Mouse (Mus musculus) thymus, adult 18-20 months (tissue): ENCODE measurements around the gene Gm15217.

ENCODE experiments used
- DNase-seq, 2 experiments: peaks; one replicate each; pipeline ENCODE4 v3.0.0; 2022; ENCODE audit warnings: mixed read lengths in 2 of 2

The Gm15217 gene

DNA sequence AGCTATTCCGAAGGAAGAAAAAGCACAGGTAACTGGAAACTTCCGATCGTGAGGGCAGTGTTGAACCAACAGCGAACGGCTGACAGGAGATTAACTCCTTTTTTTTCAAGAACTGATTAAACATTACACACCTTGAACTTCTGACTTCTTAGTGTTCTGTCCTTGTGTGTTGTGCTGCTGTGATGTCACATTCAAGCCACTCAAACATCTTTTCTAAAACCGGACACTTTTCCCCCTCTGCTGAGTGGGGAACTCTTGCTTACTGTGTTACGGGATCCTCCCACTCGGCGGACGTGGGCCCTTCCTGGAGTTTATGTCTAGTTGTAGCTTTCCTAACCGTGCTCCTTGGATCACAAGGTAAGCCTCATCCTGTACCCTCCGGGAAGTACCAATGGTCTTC, at the start of gene Gm15217:
TSS of gene Gm15217 (plus strand) at position 130 of the 400 bp plus-strand sequence.
- DNase-seq = no peak

DNA sequence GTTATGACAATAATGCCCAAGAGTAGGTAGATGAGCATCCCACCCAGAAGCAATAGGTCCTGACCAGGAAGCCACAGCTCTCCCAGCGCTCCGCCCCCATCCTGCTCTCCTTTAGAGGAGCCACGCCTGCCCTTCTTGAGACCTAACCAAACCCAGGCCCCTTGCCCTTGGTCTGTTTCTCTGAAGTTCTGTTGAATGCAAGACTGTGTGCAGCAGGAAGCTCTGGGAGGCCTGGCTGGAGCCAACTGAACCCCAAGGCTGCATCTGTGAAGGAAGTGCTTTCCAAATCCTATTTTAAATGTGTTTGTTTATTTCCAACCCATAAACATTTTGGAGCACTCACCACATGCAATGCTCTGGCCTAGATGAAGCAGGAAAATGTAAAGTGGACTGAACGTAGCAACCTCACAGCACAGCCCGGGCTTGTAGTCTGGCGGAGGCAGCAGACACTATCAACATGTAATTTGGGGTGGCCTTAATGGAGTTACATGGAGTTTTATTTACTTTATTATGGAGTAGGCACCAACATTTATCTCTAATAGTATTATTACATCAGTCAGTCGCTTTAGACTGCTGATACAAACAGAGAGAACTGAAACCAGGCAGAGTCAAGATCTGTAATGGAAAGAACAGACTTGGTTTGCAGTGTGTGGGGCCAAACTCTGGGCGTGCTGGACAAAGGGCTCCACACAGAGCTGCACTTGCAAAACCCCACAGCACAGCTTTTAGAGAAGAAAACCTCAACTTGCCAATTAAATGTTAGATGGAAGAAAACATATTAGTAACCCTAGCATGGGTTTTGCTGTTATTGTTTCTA, 45.6 kb upstream of the Gm15217 start:
- no peak for DNase-seq

DNA sequence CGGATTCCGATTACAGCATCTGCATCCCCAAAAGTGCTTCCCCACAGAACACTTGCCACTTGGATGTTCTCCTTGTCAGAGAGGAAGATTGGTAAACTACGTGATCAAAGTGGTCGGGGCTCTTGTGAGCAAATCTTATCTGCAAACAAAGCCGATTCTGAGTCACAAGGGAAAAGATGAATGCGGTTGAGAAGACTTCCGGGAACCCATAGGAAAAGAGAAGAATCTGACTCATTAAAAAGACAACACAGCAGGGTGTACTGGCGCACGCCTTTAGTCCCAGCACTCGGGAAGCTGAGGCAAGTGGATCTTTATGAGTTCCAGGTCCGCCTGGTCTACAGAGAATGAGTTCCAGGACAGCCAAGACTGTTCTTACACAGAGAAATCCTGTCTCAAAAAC, 40.4 kb upstream of the Gm15217 start:
- DNase-seq = no peak

DNA sequence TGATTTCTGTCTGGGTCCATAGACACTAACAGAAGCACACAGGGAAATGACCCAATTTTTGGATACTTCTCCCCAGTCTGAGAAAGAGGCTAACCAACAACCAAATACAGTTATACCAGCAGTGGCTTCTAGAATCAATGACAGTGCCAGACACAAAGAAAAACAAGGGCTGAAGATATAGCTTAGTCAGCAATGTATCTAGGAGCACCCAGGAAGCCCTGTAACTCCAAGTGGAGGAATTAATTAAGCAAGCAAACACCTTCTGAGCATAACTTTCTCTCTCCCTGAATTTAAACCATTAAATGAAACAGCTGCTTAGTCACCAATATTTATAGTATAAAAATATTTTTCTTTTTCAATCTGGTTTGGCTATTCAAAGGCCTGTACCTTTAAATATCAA, 34.5 kb upstream of the Gm15217 start:
- no peak for DNase-seq

DNA sequence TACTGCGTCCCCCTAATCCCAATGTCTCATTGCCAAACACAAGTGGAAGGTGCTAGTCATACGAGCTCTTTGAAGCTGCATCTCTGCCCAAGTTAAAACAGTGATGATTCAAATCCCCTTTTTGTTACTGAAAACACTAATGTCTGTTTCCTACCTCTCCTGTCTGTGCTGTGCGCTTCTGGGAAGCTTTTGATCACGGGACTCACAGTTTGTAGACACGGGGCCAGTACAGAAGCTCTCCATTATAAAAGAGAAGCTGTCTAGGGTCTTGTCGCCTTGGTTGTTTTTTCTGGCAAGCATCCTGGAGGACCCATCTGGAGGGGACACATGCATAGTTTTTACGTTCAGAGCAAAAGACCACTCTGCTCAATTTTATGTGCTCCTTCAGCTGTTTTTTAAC, 21.9 kb upstream of the Gm15217 start:
- no peak for DNase-seq

DNA sequence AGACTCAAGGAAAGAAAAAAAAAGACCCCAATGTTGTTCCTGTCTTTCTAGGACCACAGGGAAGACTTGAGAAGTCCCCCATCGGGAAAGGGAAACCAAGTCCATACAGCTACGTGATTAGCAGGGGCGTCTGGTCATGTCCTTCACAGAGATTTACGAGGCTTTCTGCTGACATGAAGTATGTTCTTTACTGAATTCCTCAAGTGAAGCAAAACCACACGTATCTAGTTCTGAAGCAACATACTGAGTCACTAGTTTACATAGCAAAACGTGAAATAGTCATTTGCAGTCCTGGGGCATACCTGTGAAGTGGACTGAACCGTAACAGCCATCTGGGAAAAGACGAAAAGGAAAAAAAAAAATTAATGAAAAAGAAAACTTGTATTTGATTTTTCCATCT, 21.5 kb upstream of the Gm15217 start:
- DNase-seq = no peak

DNA sequence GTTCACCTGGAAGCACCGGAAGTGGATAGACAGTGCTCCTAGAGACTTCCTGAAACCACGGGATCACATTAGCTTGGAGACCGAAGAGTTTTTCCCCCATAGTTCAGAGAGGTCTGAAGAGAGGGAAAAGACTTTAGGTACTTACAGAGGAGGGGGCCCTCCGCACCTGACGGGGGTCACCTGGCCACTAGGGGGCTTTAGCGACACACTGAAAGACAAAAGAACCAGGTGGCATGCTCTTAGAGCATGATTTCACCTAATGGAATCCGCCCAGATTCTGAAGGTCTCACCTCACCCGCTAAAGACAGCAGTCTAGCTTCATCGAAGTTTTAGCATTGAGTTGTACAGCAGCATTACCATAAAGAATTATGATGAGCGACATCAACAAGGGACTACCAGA, 16.0 kb upstream of the Gm15217 start:
- no peak for DNase-seq

DNA sequence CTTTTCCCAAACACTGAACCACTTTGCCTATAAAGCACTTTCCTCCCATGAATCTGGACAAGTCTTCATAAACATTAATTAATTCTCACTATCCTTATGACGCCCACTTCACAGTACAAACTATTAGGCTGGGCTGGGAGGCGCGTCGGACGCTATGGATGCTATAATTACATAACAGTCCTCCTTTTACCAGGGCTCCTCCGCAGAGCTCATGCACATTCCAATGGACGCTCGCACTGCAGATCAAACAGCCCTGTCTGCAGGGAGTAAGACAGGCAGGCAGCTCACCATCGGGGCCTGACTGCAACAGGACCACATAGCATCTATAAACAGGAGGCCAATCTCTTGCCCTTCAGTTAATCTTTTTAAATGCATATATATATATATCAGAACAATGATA, 6.8 kb upstream of the Gm15217 start:
- no peak for DNase-seq

DNA sequence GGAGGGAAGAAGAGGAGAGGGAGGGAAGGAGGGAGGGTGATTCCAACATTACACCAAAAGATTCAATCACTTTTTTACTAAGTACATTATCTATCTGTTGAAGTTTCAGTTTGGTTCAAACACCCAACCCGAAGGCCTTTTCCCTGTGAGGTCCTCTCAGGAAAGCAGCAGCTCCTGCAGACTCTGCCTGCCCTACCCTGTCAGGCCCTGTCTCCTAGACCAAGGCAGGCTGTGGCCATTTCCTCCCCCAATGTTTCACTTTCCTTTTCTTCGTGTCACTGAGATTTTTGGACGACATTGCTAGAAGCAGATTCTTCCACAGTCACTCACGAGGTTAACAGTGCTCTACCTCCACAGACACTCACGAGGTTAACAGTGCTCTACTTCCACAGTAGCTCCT, 3.4 kb upstream of the Gm15217 start:
- DNase-seq = no peak

DNA sequence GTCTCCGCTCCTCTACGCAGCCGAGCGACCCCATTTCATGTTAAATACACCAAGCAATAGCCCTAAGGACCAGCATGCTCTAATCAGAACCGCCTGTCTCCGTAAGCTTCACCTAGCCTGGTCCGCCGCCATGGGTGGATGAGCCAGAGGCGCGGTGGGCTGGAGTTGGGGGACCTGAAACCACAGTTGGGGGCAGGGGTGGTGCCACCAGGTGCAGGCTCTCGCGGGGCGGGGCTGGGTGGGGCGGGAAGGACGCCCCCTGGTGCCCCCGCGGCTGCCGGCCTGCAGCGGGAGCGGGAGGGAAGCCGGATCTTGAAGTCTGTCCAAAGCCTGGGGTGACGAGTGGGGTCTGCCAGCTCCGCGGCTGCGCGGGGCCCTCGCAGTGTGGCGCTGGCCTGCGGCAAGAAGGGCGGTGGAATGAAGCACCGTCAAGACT, 1.1 kb downstream of the Gm15217 start:
- DNase-seq = no peak

DNA sequence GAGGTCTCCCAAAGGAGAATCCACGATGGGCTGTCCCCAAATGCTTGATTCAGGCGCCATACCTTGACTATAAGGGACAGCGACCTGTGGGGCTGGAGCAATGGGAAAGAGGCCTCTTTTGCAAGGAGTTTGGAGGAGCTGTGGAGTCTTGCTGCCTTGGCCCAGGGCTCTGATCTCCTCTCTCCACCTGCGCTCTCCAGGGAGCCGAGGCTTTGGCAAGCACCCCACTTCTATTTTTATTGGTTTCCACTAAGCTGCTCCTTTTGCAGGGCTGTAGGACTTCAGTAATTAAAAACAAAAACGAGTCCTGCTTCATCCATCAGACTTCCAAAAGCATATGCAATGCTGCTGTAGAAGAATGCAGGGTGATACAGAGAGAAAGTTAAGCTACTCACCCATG, 2.2 kb downstream of the Gm15217 start:
- DNase-seq = no peak

DNA sequence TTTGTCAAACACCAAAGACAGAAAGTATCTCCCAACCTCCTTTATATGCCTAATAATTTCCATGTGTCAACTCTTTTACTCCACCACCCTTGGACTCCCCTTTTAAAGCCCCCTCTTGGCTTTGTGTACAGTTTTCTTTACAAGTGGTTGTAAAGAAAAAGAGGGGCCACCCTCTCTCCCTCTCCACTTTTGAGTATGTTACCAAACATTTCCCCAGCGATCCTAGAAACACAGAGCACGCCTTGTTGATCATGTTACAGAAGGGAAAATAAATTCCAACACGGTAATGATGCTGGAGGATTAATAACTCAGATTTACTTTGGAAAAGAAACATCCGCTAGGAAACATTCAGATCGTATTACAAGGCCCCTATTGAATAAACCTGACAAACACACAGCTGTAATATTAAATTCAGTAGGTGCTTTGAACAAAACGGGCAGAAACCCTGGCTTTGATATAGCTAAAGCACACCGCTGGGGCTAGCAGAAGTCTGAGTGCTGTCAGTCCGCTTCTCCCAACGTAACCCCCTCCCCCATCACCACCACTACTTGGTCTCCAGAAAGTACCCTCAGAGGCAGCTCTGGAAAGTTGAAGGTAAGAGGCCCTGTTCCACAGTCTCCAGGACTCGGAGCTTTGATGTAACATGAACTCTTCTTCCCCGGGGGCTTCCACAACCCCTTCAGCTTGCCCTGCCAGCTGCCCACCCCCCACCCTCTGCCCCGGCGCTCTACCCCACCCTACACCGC, 5.9 kb downstream of the Gm15217 start:
- no peak for DNase-seq

DNA sequence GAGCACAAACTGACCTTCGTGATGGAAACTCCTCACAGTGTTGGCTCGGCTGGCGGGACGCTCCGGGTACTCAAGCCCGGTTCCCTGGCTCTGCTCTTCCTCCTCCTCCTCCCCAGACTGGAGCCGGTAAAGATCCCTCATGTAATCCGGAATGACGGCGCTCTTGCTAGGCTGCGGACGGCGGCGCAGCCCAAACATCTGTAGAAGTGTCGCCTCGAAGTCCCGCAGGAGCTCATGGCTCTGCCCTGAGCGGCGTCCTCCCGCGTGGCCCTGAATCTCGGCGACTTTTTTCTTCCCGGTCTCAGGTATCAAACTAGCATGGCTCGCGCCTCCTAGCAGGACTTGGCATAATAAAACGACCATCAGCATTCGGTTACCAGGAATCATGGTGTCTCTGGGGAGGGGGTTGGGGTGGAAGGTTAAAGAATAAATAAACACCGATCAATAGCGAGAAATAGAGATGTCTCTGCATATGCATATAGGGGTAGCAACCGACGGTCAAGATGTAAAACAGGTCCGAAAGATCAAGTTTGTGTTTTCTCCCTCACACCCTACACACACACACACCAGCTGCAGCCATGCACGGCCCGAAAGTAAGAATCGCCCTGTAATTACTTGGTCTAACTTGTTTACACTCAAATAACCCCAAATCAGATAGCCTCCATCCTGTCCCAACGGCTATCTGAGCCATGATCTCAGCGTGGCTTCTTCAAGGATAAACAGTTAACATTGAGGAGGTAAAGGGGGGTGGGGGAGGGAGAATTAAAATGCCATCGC, 6.7 kb downstream of the Gm15217 start:
- DNase-seq = no peak

DNA sequence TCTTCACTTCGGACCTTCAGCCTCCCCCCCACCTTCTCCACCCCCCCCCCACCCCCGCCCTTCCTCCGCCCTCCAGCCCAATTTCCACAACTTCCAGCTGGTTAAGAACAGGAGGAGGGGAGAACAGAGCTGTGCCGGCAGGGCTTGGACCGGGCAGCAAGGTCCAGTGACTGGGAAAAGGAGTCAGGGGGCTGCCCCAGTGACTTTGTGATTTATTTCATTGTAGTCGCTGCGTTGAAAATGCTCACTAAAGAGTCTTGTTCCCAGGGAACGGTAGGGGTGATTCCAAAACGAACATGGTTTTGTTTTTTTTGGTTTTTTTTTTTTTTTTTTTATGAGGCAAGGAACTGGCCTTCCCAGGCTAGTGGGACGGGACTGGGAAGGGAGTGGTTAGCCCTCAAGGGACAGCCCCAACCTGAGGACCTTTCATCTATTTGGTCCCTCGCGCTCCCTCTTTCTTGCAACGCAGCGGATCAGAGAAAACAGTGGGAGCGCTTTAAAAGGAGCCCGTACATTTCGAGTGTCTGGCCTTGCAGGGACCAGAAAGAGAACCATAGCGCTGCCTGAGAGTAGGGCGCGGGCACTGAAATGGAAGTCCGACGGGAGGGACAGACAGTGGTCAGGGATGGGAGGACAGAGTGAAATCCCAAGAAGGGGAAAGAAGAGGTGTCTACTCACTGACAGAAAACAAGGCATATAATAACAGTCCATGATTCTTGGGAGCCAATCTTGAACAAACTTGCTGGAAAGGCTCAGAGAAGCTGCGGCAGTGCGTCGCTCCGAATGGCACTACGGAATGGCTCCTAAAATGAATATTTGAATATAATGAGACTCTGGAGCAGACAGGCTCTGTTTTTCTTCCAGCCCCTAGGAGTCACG, 7.5 kb downstream of the Gm15217 start:
- no peak for DNase-seq

DNA sequence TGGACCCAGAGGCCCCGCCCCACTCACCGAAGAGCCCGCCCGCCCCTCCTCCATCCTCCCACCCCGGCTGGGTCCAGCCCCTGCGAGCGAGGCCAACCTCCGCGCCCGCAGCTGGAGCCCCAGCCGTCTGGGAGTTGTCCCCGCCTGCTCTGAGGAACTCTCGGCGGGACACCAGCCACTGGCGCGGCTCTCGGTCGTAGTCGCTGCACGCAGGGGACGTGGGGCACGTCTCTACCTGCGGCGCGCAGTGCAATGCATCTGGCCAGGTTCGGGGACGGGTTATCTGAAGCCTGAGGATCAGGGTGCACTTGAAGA, 8.1 kb downstream of the Gm15217 start:
- DNase-seq = no peak

DNA sequence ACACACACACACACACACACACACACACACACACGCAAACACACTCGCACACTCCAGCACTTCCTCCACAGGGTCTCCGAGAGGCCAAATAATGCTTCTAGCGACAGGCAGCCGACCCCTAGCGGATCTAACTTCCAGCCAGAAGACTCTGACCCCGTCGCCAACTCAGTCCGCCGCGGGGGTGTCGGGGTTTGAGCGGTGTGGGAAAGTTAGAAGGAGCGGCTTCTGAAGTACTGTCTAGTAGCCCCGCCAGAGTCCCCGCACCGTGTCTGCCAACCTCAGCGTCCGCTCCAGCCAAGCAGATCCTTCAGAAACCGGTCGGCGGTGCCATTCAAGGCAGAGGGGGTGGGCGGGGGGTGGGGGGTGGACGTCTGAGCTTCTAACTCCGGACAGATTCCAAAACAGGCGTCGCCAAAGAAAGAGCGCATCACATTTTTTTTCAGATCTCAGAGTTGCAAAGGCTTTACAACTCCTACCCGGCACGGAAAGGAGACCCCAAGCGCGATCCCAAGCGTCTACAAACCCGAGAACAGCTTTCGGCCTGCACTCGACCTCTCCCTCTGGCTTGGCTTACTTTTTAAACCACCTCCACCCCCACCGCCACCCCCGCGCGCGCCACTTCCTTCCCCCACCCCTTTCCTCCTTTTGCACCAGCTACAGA, 8.7 kb downstream of the Gm15217 start:
- DNase-seq = no peak

DNA sequence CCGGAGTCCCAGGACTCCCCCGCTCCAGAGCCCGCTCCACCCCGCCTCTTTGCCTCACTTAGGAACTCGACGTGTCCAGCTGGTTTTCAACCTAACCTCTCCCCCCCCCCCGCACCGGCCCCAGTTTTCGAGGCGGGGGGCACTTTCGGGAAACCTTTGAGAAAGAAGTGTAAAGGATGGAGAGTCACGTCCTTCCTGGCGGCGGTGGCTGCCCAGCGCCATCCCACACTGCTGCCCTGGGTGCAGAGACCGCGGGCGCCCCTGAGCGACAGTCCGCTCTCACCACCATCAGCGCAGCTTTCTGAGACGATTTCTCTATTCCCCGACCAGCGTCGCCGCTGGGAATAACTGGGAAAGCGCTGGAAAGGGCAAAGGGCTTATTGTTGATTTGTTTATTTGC, 9.4 kb downstream of the Gm15217 start:
- no peak for DNase-seq

DNA sequence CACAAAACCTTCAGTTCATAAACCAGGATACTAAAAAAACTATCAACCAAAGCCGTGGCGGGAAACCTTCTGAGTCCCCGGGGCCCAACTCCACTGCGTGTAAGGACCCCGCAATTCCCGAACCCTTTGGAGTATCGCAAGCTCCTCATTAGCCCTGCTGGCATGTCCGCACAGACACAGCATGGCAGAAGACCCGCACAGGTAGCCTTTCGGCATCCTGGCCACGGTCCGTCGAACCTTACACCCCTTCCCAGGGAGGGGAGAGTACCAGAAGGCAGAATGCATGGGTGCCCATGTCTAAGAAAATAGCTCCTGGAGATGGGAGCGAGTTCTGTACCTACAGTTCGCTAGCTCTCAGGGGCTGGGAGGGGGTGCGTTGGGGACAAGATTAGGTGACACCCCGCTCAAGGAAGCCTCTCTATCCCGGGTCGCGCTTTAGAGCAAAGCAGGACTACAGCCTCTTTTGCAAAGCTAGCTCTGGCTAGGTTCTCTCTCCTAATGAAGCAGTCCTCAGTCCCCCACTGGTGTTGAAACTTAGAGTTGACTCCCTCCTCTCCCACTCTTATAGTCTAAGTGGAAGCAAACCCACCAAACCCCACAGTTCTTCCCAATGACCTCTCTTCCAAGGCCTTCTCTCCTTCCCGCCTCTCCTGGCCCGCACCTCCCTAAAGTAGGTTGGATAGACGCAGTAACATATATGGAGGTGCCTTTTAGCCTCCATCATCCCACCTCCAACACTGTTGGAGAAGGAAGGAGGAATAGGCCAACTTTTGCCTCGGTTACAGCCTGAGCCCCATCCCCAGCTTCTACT, 10.4 kb downstream of the Gm15217 start:
- no peak for DNase-seq

DNA sequence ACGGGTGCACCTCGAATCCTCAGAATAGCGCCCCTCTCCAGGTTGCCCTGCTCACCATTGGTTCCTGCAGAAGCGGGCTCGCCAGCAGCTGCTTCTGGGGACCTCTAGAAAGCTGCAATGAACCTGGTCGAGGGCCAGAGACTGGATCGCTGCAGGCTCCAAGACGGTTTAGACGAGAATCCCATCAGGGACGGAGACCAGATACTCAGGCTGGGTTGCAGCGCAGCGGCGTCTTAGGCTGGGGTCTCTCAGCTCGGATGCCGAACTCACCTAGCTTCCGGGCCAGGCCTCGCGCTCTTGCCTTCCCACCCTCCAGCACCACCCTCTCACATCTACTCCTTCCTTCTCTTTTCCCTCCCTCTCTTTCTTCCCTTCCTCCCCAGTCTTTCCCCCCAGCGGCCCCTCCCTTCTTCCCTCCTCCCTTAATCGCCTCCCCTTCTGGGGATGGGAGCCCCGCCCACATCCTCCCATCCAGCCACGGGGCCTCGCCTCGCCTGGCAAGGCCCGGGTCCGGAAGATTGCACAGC, 11.1 kb downstream of the Gm15217 start, which contains the start of gene Bmp4:
TSS of gene Bmp4 (minus strand) at position 421 of the 527 bp plus-strand sequence.
- no peak for DNase-seq

DNA sequence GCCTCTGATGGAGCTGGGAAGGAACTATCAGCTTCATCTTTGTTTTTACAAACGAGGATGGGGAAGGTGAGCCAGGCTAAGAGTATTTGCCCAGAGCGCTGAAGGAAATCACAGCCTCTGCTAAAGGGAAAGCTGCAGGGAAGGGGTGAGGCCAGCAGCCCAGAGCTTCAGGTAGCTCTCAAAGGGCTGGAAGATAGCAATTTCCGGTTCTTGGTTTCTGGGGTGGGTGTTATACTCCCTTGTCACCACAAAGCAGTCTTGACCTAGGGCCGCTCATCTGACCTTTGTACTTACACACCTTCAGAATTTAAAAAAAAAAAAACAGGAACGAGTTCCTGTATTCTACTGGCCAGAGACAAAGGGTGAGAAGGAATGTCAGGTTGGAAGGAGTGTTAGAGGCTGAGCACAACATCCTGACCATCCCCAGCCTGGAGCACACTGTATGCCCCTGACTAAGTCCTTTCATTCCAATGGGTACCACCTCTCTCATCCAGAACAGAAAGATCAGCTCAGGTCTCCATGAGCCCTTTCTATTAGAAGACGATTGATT, 12.5 kb downstream of the Gm15217 start:
- no peak for DNase-seq
